Mouse (Mus musculus): ENCODE measurements around the gene Eif2s2.

DNA sequence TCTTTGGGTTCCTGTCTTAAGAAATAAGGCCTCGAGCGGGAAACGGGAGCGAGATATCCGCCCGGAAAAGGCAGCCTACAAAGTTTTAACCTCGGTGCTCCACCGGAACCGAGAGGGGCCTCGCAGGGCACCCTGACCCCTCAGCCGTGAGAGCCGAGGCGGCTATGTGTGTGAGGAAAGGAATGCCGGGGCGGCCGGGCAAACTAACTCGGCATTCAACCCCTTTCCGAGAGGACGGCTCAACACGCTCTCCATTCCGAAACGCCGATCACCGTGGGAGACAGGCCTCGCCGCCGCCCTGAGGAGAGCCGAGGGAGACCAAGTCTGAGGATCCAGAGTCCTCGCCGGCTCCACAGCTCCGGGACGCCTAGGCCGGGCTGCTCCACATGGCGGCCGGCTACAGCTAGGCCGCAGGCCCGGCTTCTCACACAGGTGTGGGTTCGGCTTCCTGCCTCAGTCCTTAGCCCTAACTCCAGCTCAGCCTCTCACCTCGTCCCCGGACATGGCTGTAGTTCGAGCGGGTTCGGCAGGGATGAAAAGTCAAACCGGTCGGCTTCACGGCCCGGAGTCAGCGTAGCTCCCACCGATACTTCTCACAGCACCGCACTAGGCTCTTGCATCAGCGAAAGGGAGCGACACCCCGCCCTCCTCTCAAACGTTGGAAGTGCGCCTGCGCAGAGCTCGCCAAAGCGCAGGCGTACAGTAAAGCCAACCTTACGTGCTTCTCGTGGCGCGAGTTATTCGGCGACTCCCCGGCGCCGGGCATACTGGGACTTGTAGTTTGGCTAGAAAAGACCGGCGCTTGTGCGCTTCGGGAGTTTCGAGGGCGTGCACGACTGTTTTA, at the start of gene Eif2s2:
- TF ChIP-seq GATA1 (IDR thresholded peaks at IDR 0.05; ENCODE audit: borderline replicate concordance, low read length) (no peak), FLI1 (IDR thresholded peaks at IDR 0.05; ENCODE audit: low read length) (no peak)
